Mouse (Mus musculus) brain, adult 2 months (tissue): ENCODE measurements at regions not wholly inside any gene's neighbourhood (a gene's known extent, or its start where the extent isn't known, plus 50 kb on each side); places are given as distances from the start of the nearest gene placed in this dataset.
"Not testable (repeated sequence)": the region's sequence is repeated elsewhere in the genome, so short reads cannot be mapped to it uniquely, and the experiment has no call there.

Experiments used
- DNase-seq: peaks from one replicate; pipeline ENCODE4 v3.0.0; 2011; ENCODE audit warnings: low read depth, low spot score

- peak; percentile 93 for DNase-seq
These were observed 1263.3 kb upstream of the Klhl29 start for GRCm38 (mm10) chr12:6638761-6639281.

GRCm38 (mm10) chr12:6637771-6638305 is 1262.4 kb upstream of the Klhl29 start:
- peak; percentile 88 for DNase-seq

DNA sequence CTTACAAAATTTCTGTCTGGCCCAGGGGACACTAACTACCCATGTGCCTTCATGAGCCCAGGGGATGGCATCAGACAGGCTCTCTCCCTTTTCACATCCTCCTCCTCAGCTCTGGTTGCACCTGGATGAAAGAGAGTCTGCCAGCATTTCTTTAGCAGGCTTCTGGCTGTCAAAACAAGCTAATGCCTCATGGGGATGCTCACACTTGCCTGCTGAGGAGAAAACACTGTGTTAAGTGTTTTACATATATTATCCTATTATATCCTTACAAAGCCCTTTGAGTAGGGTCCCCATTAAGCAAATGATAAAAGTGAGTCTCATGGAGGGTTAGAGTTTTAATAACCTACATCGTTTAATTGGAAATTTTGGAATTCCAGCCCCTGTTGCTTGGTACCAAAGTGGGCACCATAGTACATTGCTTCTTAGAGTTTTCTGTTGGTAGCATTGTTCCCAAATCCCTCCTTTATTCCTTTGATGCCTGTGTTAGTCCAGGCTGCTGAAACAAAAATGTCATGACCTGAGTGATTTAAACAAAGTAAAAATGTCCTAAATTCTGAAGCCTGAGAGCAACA is 1247.2 kb upstream of the Klhl29 start:
- DNase-seq: peak; percentile 10

DNA sequence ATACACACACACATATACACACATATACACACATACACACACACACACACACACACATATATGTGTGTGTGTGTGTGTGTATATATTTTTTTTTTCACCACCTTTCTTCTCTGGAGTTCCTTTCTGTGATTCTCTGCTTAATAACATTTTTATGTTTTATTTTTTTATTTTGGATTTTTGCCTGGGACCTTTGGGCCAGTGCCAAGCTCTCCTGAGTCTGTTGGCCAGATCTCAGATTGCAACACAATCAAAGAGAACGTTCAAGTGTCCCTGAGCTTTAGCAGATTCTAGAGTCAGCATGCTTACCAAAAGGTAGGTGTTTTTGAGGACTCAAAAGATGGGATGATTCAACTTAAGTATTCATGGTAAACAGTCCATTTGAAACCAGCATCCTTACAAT is 1225.6 kb upstream of the Klhl29 start:
- DNase-seq: no peak

GRCm38 (mm10) chr12:6595484-6595883 is 1220.0 kb upstream of the Klhl29 start:
- not testable (repeated sequence) for DNase-seq

DNA sequence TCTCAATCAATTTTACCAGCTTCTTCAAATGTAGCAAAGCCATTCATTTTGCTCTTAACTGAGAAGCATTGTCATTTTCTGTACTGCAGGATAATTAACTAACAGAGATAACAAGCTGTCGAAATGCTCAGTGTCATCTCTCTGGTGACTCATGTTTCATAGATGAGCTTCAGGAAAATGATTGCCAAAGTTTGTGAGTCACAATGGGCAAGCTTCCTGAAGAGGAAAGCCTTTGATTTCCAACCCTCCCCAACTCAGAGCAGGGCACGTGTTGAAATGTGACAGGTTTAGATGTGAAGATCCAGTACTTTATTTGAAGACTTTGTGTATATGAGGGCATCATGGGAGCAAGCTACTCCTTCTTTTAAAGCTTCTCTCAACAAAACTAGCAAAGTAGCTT is 1214.7 kb upstream of the Klhl29 start:
- DNase-seq: peak; percentile 72

DNA sequence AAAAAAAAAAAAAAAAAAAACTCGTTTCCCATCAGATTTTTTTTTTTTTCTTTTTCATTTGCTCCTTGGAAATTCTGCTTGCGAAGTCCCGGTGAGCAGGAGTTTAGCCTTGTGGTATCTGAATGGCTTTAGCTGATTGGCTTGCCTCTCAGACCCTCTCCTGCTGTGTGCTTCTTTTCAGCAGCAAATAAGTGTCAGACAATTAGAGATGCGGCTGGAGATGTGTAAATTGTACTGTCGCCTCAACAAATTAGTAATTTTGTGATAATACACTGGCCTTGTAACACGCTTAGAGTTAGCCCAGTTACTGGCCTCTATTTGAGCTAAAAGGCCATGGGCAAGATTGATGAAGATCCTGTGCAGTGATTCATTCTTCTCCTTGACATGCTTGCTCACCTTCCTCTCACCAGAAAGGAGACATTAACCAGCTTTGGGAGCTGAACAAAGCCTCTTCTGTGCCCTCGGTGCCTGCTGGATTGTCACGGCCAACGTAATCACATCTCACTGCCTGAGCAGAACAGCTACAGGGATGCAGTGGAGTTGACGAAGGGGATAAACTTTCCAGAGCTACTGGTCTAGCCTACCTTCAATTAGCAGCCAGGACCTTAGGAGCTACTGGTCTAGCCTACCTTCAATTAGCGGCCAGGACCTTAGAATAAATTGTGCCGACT is 1212.7 kb upstream of the Klhl29 start:
- no peak for DNase-seq

DNA sequence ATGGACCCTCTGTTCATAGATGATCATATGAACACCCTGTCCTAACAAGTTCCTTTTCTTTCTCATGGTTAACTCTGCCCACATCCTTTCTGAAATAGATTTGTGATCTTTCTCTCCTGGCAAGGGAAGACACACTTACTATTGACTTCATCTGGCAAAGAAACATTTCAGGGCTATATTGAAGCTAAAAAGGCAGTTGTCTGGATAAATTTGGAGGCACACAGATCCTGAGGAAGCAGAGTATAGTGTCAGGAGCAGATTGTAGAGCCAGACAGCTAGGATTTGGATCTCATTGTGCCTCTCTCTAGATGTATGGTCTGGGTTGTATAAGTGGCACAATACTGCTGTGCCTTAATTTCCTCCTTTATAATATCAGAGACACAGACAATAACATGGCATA is 1204.7 kb upstream of the Klhl29 start:
- DNase-seq: peak; percentile 79

GRCm38 (mm10) chr12:6576866-6577360 is 1201.4 kb upstream of the Klhl29 start:
- DNase-seq: peak; percentile 18
